In genomic region chr2:93956908-93957784, GRCm38 (mm10) we compare ENCODE assay signal across 8 mouse cellular contexts. TPM values are rescaled to one million over a fixed set of nuclear protein-coding genes. Genes with fewer than 3 reads are reported as not detected.
DNase-seq lines count a peak whose midpoint lies in the region; ATAC-seq lines count a peak whose summit lies in the region.

Gene Gm13889, minus strand, starts transcription at chr2:93957201.

- H3K4me3 ChIP-seq in hindbrain, embryonic 14.5 days (replicated peaks; ENCODE audit: low read length) = peak within 1 kb of the TSS; percentile 70

- peak within 1 kb of the TSS; percentile 76 for H3K9ac ChIP-seq in hindbrain, embryonic 14.5 days

- peak within 1 kb of the TSS; percentile 99 for H3K4me2 ChIP-seq in hindbrain, embryonic 14.5 days (replicated peaks)

- peak; percentile 85 to 91 for DNase-seq in adrenal gland, adult (ENCODE audit: inconsistent age in 2 of 2, low spot score in 1 of 2)
- DNase-seq in cerebellum, postnatal 25 days = peak; percentile 84 to 88
- peak; percentile 69 for DNase-seq in gastrocnemius, adult 18-20 months (ENCODE audit: low spot score)
- peak; percentile 73 for DNase-seq in hindbrain, embryonic 14.5 days (ENCODE audit: low spot score)
- peak; percentile 87 to 89 for DNase-seq in layer of hippocampus, postnatal 36 days
- peak; percentile 95 for DNase-seq in lung, postnatal 10 days
- peak; percentile 96 for DNase-seq in right cerebral cortex, postnatal 10 days (ENCODE audit: low spot score in 2 of 2)
- DNase-seq in natural killer cell, adult 2 months (ENCODE audit: low spot score in 2 of 2) = no peak

- peak; percentile 57 for ATAC-seq in hindbrain, embryonic 14.5 days (ENCODE audit: low FRiP score)

- WGBS in hindbrain, embryonic 14.5 days = 1% methylated on average over 49 of the region's 62 CpGs

- peaks cover 35% of the 10 kb centered on the region for H3K4me1 ChIP-seq in hindbrain, embryonic 14.5 days (replicated peaks; ENCODE audit: control insufficient read depth, insufficient read depth, low read length)

- no peaks in the 10 kb centered on the region for H3K9me3 ChIP-seq in hindbrain, embryonic 14.5 days (ENCODE audit: control insufficient read depth, low read length)

- H3K27ac ChIP-seq in hindbrain, embryonic 14.5 days = peak within 1 kb of the TSS; percentile 70

- peaks cover 34% of the 10 kb centered on the region for H3K27me3 ChIP-seq in hindbrain, embryonic 14.5 days (ENCODE audit: control insufficient read depth, insufficient read depth, low read length)

- H3K36me3 ChIP-seq in hindbrain, embryonic 14.5 days (replicated peaks; ENCODE audit: control insufficient read depth, insufficient read depth) = no peaks in the 10 kb centered on the region

RNA-seq across cellular contexts. Expression of gene Gm13889, which starts in this region (rescaled TPM):
- total RNA-seq in gastrocnemius, adult 18-20 months (2021) = 10 to 100 TPM in 1 of 2 experiments, 1 to 10 TPM in 1; 4.8 to 23.7 TPM
- polyA plus RNA-seq in hindbrain, embryonic 14.5 days (2014; fragmentation: Nextera tagmentation; extraction: Ambion mirVana) = 11.5 and 13.4 TPM in 2 replicates
- total RNA-seq in layer of hippocampus, postnatal 36 days (2021) = 10 to 100 TPM; 52.1 to 59.2 TPM

Comparison
In these comparisons a context has a peak if more than half of its experiments do, and no peak if none do; other contexts are left out.
1. DNase-seq: peak in adrenal gland, adult (2 of 2), cerebellum, postnatal 25 days (2 of 2), gastrocnemius, adult 18-20 months (single experiment), hindbrain, embryonic 14.5 days (single experiment), layer of hippocampus, postnatal 36 days (2 of 2), lung, postnatal 10 days (single experiment) and right cerebral cortex, postnatal 10 days (2 of 2); none in natural killer cell, adult 2 months (0 of 2).